Mouse (Mus musculus): Measurements from ENCODE around the gene Cyp2u1. TPM values are rescaled to one million over a fixed set of nuclear protein-coding genes. Genes with fewer than 3 reads are reported as not detected.

Gene Cyp2u1
- total RNA-seq, 2 experiments from 2014 or later, result 15.7 to 23.9 TPM

DNA sequence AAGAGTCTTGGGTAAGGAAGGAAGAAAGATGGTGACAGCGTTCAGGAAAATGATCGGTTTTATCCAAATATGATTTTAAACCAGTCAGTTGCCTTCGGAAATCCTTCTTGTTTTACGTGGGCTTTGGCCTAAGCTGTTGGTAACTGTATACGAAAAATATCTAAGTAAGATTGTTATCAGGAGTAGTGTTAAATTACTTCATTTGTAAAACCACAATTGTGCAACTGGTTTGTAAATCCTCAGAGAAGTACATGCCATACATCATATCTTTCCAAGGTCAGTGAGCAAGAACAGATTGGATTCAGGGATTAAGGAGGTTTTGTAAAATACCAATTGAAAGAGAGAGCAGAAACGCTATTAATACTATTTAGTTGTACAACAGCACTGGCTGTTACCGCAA lies 3.2 kb upstream of the Cyp2u1 start:
- no peak for DNase-seq

GRCm38 (mm10) chr3:131303320-131303714 lies 290 bp upstream of the Cyp2u1 start:
- DNase-seq, result no peak

DNA sequence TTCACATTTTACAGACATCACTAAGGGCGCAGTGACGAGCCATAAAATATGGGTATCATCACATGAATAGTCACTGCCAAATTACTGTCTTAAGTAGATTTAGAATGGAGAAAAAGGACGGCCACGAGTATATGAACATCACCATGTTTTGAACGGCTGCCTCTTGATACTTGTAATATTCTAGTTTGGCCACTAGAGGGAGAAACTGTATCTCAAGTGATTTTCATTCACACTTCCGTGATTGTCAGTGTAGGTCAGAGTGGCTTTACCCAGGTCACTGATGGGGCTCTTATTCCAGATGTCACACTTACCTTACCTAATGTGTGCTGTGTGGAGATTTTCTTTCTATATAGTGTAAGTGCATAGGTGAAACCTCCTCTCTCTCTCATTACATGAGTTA lies 3.1 kb downstream of the Cyp2u1 start:
- DNase-seq, result no peak

GRCm38 (mm10) chr3:131299078-131299477 lies 3.9 kb downstream of the Cyp2u1 start:
- peak; percentile 40 for DNase-seq

- DNase-seq, result no peak
Observed at GRCm38 (mm10) chr3:131296893-131297292, 6.1 kb downstream of the Cyp2u1 start.

DNA sequence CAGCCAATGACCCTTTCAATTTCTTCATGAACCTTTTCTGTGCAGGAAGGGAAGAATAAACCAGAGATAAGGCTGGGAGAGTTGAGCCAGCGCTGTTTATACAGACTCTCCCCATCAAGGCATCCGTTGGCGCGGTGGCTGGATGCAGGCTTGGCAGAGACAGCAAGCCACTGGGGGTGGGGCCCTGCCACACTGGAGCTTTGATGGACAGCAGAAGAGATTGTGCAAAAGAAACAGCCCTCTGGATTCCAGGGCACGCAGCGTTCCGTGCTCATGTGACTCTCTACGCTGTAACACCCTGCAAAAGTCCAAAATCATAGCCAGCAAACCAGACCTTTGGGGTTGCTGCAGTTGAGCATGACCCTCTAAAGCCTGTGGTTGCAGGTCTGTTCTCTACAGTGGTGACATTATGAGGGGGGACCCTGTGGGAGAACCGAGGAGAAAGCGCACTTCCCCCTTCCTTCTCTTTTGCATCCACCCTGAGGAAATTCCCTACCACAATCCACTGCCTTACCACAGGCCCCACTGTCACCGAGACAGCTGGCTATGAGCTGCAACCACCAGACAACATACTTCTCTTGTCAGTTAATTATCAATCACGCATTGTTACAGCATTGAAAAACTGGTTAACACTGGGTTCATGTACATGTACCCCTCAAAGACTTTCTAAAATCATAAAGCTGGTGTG lies 7.4 kb downstream of the Cyp2u1 start:
- peak; percentile 48 for DNase-seq

DNA sequence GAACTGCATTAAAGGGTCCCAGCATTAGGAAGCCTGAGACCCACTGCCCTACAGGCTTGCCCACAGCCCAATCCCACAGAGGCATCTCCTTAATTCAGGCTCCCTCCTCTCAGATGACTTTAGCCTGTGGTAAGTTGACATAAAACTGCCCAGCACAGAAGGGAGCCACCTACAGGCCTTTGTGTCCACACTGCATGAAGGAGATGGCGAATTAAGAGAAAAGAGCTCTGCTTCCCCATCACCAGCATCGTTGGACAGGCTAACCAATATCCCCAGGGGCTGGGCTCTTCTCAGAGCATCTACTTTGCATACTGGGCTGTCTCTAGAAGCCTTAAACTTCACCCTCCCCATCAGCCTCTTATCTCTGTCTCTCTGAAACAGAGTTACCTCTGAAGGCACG lies 8.5 kb downstream of the Cyp2u1 start:
- DNase-seq, result no peak

- no peak for DNase-seq
Observed at GRCm38 (mm10) chr3:131292959-131293358, 10.1 kb downstream of the Cyp2u1 start.

DNA sequence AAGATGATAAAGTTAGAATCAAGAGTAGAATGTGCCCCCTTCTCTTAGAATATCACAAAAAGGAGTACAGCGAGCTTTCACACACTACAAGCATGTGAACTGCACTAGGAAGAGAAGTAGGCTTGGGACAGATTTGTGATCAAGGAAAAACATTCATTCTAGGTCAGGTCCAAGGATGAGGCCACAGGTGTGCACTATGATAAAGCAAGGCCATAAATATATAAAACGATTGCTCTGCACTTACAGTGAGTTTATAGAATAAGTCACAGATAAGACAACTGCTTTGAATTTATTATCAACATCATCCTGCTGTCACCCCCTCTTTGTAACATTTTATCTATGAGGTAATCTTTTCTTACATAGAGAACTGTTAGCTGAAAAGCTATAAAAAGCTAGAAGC lies 10.7 kb downstream of the Cyp2u1 start:
- DNase-seq, result no peak

- no peak for DNase-seq
Observed at GRCm38 (mm10) chr3:131291890-131292289, 11.1 kb downstream of the Cyp2u1 start.

DNA sequence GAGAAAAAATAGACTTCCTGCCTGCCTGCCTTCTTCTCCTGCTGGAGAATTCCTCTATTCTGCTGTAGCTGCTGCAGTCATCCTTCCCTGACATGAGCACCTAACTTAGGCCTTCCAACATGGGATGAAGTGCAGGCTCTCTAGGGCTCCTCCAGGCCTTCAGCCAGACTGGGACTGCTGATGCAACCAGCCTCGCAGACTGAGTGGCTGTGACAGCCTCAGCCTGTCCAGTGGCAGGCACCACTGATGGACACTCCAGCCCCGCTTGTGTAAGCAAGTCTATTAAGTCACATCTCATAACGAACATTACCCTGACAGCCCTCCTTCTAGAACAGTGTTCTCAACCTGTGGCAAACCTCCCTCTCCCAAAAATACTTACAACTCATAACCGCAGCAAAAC lies 28.9 kb downstream of the Cyp2u1 start:
- DNase-seq, result no peak

DNA sequence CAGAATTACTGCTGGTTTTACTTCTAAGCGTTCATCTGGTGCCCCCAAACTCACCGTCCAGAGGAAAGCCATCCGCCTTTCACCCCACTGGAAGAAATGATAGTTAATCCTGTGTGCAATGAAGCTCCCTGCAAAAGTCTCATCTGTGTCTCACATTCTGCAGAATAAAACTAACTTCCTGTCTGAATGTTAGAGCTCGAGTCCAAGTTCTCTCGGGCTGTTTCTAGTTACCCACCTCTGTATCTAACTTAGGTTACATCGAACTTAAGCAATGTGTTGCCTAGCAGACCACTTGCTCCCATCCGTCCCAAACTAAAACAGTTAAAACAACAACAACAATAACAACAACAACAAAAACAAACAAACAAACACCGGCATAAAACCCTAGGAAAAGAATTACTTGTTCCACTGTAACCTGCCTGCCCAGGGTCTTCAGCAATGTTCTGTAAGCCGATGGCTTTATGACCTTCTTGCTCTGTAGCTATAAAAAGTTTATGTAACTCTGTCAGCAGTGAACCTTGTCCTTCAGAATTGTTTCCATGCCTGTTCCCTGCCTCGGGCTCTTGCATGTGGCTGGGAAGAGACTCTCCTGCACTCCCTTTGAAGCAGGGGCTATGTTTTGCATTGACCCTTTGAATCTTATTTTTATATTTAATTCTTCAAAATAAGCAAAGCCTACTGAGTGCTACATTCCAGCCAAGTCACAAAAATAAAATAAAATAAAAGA lies 30.5 kb downstream of the Cyp2u1 start:
- DNase-seq, result no peak

- peak; percentile 93 for DNase-seq
Observed at GRCm38 (mm10) chr3:131271559-131272373, 31.3 kb downstream of the Cyp2u1 start, which contains the start of gene Hadh. Gene Hadh, minus strand, starts transcription at chr3:131272101.

- peak; percentile 85 for DNase-seq
Observed at GRCm38 (mm10) chr3:131271157-131271556, 31.9 kb downstream of the Cyp2u1 start.

- DNase-seq, result no peak
Observed at GRCm38 (mm10) chr3:131270381-131270780, 32.6 kb downstream of the Cyp2u1 start.

GRCm38 (mm10) chr3:131266366-131267050 lies 36.5 kb downstream of the Cyp2u1 start:
- no peak for DNase-seq

GRCm38 (mm10) chr3:131265516-131265915 lies 37.5 kb downstream of the Cyp2u1 start:
- DNase-seq, result no peak

GRCm38 (mm10) chr3:131263766-131264486 lies 39.1 kb downstream of the Cyp2u1 start:
- no peak for DNase-seq

DNA sequence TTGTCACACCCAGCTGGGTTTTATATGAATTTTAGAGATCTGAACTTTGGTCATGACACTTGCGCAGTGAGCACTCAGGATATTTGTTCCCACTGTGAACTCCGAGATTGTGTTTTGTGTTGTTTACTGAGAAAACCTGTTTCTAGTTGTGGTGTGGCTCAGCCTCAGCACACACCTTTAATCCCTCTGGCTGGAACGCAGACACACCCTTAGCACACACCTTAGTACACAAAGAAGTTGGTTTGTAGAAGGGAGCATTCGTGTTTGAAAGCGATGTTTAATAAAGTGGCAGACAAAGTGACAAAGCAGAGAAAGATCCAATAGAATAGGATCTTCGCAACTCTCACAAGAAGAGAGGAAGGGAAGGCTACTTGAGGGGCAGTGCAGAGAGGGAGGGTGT lies 42.6 kb downstream of the Cyp2u1 start:
- no peak for DNase-seq

GRCm38 (mm10) chr3:131259392-131259965 lies 43.5 kb downstream of the Cyp2u1 start:
- DNase-seq, result no peak

- DNase-seq, result no peak
Observed at GRCm38 (mm10) chr3:131258921-131259320, 44.1 kb downstream of the Cyp2u1 start.
